Mouse (Mus musculus): ENCODE data around the gene Haus4.

DNA sequence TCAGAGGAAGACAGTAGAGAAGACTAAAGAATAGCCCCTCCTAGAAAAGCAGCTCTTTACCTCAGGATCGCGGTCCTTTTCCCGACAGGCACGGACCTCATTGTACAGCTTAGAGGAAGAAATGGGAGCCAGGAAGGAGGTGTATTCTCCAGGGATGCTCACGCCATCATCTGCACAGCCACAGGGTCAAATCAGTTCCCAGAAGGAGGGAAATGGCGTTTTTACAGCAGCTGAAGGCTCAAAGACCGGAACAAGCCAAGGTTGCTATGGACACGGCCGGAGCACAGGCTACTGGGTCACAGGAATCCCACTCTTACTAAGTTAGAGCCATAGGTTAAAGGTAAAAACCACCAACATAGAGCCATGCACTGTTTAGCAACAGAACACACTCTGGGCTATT, 44.6 kb downstream of the Haus4 start:
- TF ChIP-seq CTCF (IDR thresholded peaks at IDR 0.05; ENCODE audit: low read depth) (no peak), EP300 (optimal IDR thresholded peaks at IDR 0.05) (no peak)

Data from stomach, postnatal 0 days (tissue).